Mouse (Mus musculus) heart, postnatal 0 days (tissue): ENCODE data around the gene Gsc2. TPM values are rescaled to one million over a fixed set of nuclear protein-coding genes. Genes with fewer than 3 reads are reported as not detected.
"Not testable (repeated sequence)": the region's sequence is repeated elsewhere in the genome, so short reads cannot be mapped to it uniquely, and the experiment has no call there.

Experiments used
- ATAC-seq: fragments of 200-750 bp; cut with Nextera tagmentation; 2 replicates; pipeline ENCODE4 v1.8.0; 2017; ENCODE audit warnings: low read depth, moderate number of reproducible peaks, moderate library complexity; ENCODE audit not compliant: insufficient read depth
- DNase-seq: peaks from one replicate; pipeline ENCODE4 v3.0.0-alpha.2; 2016; ENCODE audit warnings: low spot score
- H3K27ac ChIP-seq: fragments of 300-500 bp; sonication (generic); 2 replicates; pipeline ENCODE4 v1.5.1; 2014; ENCODE audit warnings: low read depth, mild to moderate bottlenecking
- H3K27me3 ChIP-seq: fragments of 300-500 bp; sonication (generic); 2 replicates; pipeline ENCODE4 v1.6.1; 2014; ENCODE audit warnings: low read length, mixed read lengths; ENCODE audit not compliant: control insufficient read depth, insufficient read depth
- H3K36me3 ChIP-seq: fragments of 300-500 bp; sonication (generic); replicated peaks from 2 replicates; pipeline ENCODE4 v1.6.1; 2014; ENCODE audit warnings: low read length, mixed read lengths; ENCODE audit not compliant: control insufficient read depth, insufficient read depth
- H3K4me1 ChIP-seq: fragments of 300-500 bp; sonication (generic); 2 replicates; pipeline ENCODE4 v1.6.1; 2014; ENCODE audit warnings: antibody characterized with exemption; ENCODE audit not compliant: control insufficient read depth, insufficient read depth
- H3K4me2 ChIP-seq: fragments of 300-500 bp; sonication (generic); 2 replicates; pipeline ENCODE4 v1.6.1; 2014; ENCODE audit warnings: low read depth, mild to moderate bottlenecking, low read length, moderate library complexity
- H3K4me3 ChIP-seq: fragments of 300-500 bp; sonication (generic); 2 replicates; pipeline ENCODE4 v1.5.1; 2014; ENCODE audit warnings: low read depth, low read length
- H3K9ac ChIP-seq: fragments of 300-500 bp; sonication (generic); replicated peaks from 2 replicates; pipeline ENCODE4 v1.6.1; 2014; ENCODE audit warnings: low read depth, low read length, mixed read lengths
- H3K9me3 ChIP-seq: fragments of 300-500 bp; sonication (generic); replicated peaks from 2 replicates; pipeline ENCODE4 v1.6.1; 2016; ENCODE audit warnings: low read length; ENCODE audit not compliant: control insufficient read depth
- CTCF ChIP-seq: IDR thresholded peaks from 2 replicates; pipeline ENCODE4 v1.5.1; 2016; ENCODE audit warnings: antibody characterized with exemption, control low read depth, low read depth
- EP300 ChIP-seq: IDR thresholded peaks from 2 replicates; pipeline ENCODE4 v1.6.1; 2016; ENCODE audit warnings: antibody characterized with exemption, low read depth
- WGBS: fragments of 180-500 bp; shearing (Covaris S2); extraction: QIAGEN DNeasy Blood & Tissue Kit; methylation state at CpG from one replicate; pipeline ENCODE4 v1.1.7; 2014; 5-methylcytosine and 5-hydroxymethylcytosine counted together
- polyA plus RNA-seq: library from polyadenylated mRNA; unstranded; fragments of >200 nt; fragmentation: Nextera tagmentation; extraction: Ambion mirVana; gene quantifications from 2 replicates; pipeline ENCODE4 v1.2.1, GENCODE M21; 2015
- total RNA-seq: library from RNA; depleted of rRNA; stranded (reverse); fragments of >200 nt; gene quantifications from 2 replicates; pipeline ENCODE4 v1.2.3, GENCODE M21; 2014; ENCODE audit warnings: low replicate concordance; rRNA removed

Gsc2 gene
- total RNA-seq (not detected in 2 replicates), polyA plus RNA-seq (not detected in 2 replicates)

GRCm38 (mm10) chr16:17914307-17915249 is at the start of gene Gsc2:
TSS of gene Gsc2 (minus strand) at chr16:17915059.
- Histone ChIP-seq H3K4me1 (peaks cover 7% of the 10 kb centered on the region), H3K4me2 (peak within 1 kb of the TSS; percentile 56), H3K27me3 (peaks cover 59% of the 10 kb centered on the region), H3K9ac (no peak within 1 kb of the TSS), H3K36me3 (no peaks in the 10 kb centered on the region), H3K9me3 (no peaks in the 10 kb centered on the region), H3K27ac (no peak within 1 kb of the TSS), H3K4me3 (peak within 1 kb of the TSS; percentile 42)
- DNase-seq (no peak), ATAC-seq (no peak)
- no peak for TF ChIP-seq CTCF
- TF ChIP-seq EP300: no peak
- 2% methylated on average over 74 of the region's 106 CpGs for WGBS

- 73% methylated on average over 7 of the region's 7 CpGs for WGBS
- Histone ChIP-seq H3K4me2 (no peak overlapping the region), H3K36me3 (no peaks in the 10 kb centered on the region), H3K4me1 (no peaks in the 10 kb centered on the region), H3K9ac (no peak overlapping the region), H3K27ac (no peak overlapping the region), H3K9me3 (no peaks in the 10 kb centered on the region), H3K4me3 (no peak overlapping the region), H3K27me3 (no peaks in the 10 kb centered on the region)
- ATAC-seq: no peak
- DNase-seq: no peak
- TF ChIP-seq EP300 (no peak), CTCF (no peak)
Observed at GRCm38 (mm10) chr16:17962091-17962490, 47.2 kb upstream of the Gsc2 start.

- not testable (repeated sequence) for H3K9ac ChIP-seq
- 91% methylated on average over 14 of the region's 17 CpGs for WGBS
Observed at GRCm38 (mm10) chr16:17956052-17956638, 41.3 kb upstream of the Gsc2 start.

GRCm38 (mm10) chr16:17951618-17952017 is 36.8 kb upstream of the Gsc2 start:
- no peak for ATAC-seq
- H3K9ac ChIP-seq: no peak overlapping the region
- TF ChIP-seq EP300 (no peak), CTCF (no peak)

More at GRCm38 (mm10) chr16:17956052-17956638, 41.3 kb upstream of the Gsc2 start:
- DNase-seq, H3K4me2 ChIP-seq, H3K4me3 ChIP-seq, H3K9me3 ChIP-seq, H3K27me3 ChIP-seq, ATAC-seq, H3K27ac ChIP-seq, H3K4me1 ChIP-seq, H3K36me3 ChIP-seq: not testable (repeated sequence)

GRCm38 (mm10) chr16:17950068-17950467 is 35.2 kb upstream of the Gsc2 start:
- Histone ChIP-seq H3K36me3 (no peaks in the 10 kb centered on the region), H3K4me1 (no peaks in the 10 kb centered on the region), H3K9ac (no peak overlapping the region), H3K4me2 (no peak overlapping the region), H3K9me3 (no peaks in the 10 kb centered on the region), H3K27ac (no peak overlapping the region), H3K4me3 (no peak overlapping the region), H3K27me3 (no peaks in the 10 kb centered on the region)
- WGBS: 62% methylated on average over 4 of the region's 4 CpGs
- DNase-seq (no peak), ATAC-seq (no peak)
- TF ChIP-seq EP300 (no peak), CTCF (no peak)

More at GRCm38 (mm10) chr16:17951618-17952017, 36.8 kb upstream of the Gsc2 start:
- Histone ChIP-seq H3K4me3 (no peak overlapping the region), H3K4me1 (no peaks in the 10 kb centered on the region), H3K27me3 (no peaks in the 10 kb centered on the region), H3K4me2 (no peak overlapping the region), H3K9me3 (no peaks in the 10 kb centered on the region), H3K36me3 (no peaks in the 10 kb centered on the region), H3K27ac (no peak overlapping the region)
- 78% methylated on average over 3 of the region's 4 CpGs for WGBS
- no peak for DNase-seq
